Mouse (Mus musculus): ENCODE results near the gene BC049730.
A peak's percentile ranks its signal among the peaks of the same experiment; 100 is the strongest.
"Not testable (repeated sequence)": the region's sequence is repeated elsewhere in the genome, so short reads cannot be mapped to it uniquely, and the experiment has no call there.

Gene BC049730

GRCm38 (mm10) chr7:24708832-24709292 is at the start of gene BC049730:
Gene BC049730, plus strand, starts transcription at chr7:24709242.
- no peak for DNase-seq (ENCODE audit: low read depth, low spot score)

GRCm38 (mm10) chr7:24659737-24660357 is 49.2 kb upstream of the BC049730 start:
- no peak for DNase-seq (ENCODE audit: low read depth, low spot score)

- DNase-seq (ENCODE audit: low read depth, low spot score) = no peak
These were observed 47.7 kb upstream of the BC049730 start for GRCm38 (mm10) chr7:24661118-24661904.

- DNase-seq (ENCODE audit: low read depth, low spot score) = peak; percentile 46
These were observed 46.5 kb upstream of the BC049730 start for GRCm38 (mm10) chr7:24662575-24662974.

- DNase-seq (ENCODE audit: low read depth, low spot score) = no peak
These were observed 44.7 kb upstream of the BC049730 start for GRCm38 (mm10) chr7:24664301-24664700.

GRCm38 (mm10) chr7:24664959-24665358 is 44.1 kb upstream of the BC049730 start:
- DNase-seq (ENCODE audit: low read depth, low spot score) = no peak

GRCm38 (mm10) chr7:24671944-24672439 is 37.0 kb upstream of the BC049730 start:
- no peak for DNase-seq (ENCODE audit: low read depth, low spot score)

GRCm38 (mm10) chr7:24676575-24676974 is 32.5 kb upstream of the BC049730 start, which contains the start of gene Tex101:
Gene Tex101, minus strand, starts transcription at chr7:24676675.
- no peak for DNase-seq (ENCODE audit: low read depth, low spot score)

- DNase-seq (ENCODE audit: low read depth, low spot score) = not testable (repeated sequence)
These were observed 24.9 kb upstream of the BC049730 start for GRCm38 (mm10) chr7:24684121-24684520.

- not testable (repeated sequence) for DNase-seq (ENCODE audit: low read depth, low spot score)
These were observed 21.5 kb upstream of the BC049730 start for GRCm38 (mm10) chr7:24687519-24687918.

GRCm38 (mm10) chr7:24692693-24693092 is 16.3 kb upstream of the BC049730 start:
- DNase-seq (ENCODE audit: low read depth, low spot score) = not testable (repeated sequence)

GRCm38 (mm10) chr7:24697891-24698290 is 11.2 kb upstream of the BC049730 start:
- not testable (repeated sequence) for DNase-seq (ENCODE audit: low read depth, low spot score)

- DNase-seq (ENCODE audit: low read depth, low spot score) = not testable (repeated sequence)
These were observed 6.2 kb upstream of the BC049730 start for GRCm38 (mm10) chr7:24702841-24703240.

GRCm38 (mm10) chr7:24715039-24715438 is 6.0 kb downstream of the BC049730 start:
- no peak for DNase-seq (ENCODE audit: low read depth, low spot score)

- not testable (repeated sequence) for DNase-seq (ENCODE audit: low read depth, low spot score)
These were observed 17.8 kb downstream of the BC049730 start, which contains the start of gene Gm4763 for GRCm38 (mm10) chr7:24726808-24727207. Gene Gm4763, minus strand, starts transcription at chr7:24726908.

- DNase-seq (ENCODE audit: low read depth, low spot score) = no peak
These were observed 27.1 kb downstream of the BC049730 start for GRCm38 (mm10) chr7:24735970-24736670.

GRCm38 (mm10) chr7:24750695-24751094 is 41.7 kb downstream of the BC049730 start:
- DNase-seq (ENCODE audit: low read depth, low spot score) = no peak

GRCm38 (mm10) chr7:24751610-24752009 is 42.6 kb downstream of the BC049730 start:
- no peak for DNase-seq (ENCODE audit: low read depth, low spot score)

- DNase-seq (ENCODE audit: low read depth, low spot score) = no peak
These were observed 44.4 kb downstream of the BC049730 start for GRCm38 (mm10) chr7:24753476-24753875.

GRCm38 (mm10) chr7:24758520-24758919 is 49.5 kb downstream of the BC049730 start:
- DNase-seq (ENCODE audit: low read depth, low spot score) = no peak

- no peak for DNase-seq (ENCODE audit: low read depth, low spot score)
These were observed 51.2 kb downstream of the BC049730 start, which contains the start of gene Cd177 for GRCm38 (mm10) chr7:24760211-24760610. Gene Cd177, minus strand, starts transcription at chr7:24760311.

GRCm38 (mm10) chr7:24761161-24761560 is 52.1 kb downstream of the BC049730 start:
- DNase-seq (ENCODE audit: low read depth, low spot score) = no peak

Data from retina, adult 2 months (tissue).